Mouse (Mus musculus) kidney, postnatal 10 days (tissue): ENCODE measurements around the gene Bag5.
"Not testable (repeated sequence)": the region's sequence is repeated elsewhere in the genome, so short reads cannot be mapped to it uniquely, and the experiment has no call there.

Experiments used
- DNase-seq: peaks from one replicate; pipeline ENCODE4 v3.0.0; 2021; ENCODE audit warnings: mixed read lengths

The Bag5 gene

DNA sequence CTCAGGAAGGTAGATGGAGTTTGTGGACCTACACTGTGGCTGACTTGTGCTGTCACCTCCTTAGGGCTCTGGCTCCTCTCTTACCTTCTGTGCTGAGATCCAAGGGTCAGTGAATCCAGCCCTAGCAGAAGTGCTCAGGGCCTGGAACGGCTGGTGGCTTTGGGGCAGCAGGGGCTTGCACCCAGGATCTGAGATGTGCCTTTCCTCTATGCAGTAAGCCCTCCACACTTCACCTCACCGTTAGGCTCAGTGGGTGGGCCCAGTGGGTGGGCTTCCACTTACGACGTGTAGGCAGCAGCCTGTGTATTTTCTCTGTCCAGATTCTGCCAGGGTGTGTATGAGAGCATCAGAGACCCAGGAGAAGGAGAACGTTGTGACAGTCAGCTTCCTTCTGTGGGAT lies 19.9 kb upstream of the Bag5 start:
- no peak for DNase-seq

DNA sequence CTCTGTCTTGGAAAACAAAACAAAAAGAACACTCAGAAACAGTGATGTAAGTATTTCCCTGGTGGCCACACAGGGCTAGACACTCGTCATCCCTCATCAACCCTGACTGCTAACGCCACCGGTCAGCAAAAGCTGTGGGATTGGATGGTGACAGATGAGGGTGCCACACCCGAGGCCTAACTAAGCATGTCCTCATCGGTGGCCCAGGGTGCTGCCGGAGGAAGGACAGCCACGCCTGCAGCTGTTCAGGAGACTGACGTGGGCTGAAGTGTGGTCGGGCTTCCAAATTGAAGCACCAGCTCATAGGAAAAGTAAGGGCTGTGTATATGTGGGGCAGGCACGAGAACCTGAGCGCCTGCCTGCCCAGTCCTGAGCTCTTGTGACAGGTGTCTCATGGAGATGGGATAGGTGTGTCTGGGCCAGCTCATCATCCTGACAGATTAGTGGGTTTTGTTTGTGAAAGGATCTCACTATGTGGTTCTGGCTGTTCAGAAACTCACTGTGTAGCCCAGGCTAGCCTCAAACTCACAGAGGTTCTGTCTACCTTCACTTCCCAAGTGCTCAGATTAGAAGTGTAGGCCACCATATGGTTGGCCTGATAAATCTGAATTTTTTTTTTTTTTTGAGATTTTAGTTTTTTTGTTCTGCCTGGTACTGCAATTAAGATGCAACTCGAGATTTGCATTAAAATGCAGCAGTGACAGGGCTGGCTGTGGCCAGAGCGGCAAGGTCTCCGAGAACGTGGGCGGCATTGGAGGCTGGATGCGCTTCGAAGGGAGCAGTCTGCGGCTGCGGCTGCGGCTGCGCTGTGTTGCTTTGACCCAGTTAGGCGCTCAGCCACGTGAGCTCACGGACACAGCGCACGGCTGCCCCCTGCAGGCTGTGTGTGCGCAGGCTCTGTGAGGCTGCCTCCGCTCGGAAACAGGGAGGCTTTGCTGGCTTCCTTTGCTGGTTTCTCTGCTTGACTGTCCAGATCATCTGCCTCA lies 19.1 kb upstream of the Bag5 start:
- DNase-seq = peak; percentile 94

- no peak for DNase-seq
These were observed 14.9 kb upstream of the Bag5 start for GRCm38 (mm10) chr12:111727956-111728355.

DNA sequence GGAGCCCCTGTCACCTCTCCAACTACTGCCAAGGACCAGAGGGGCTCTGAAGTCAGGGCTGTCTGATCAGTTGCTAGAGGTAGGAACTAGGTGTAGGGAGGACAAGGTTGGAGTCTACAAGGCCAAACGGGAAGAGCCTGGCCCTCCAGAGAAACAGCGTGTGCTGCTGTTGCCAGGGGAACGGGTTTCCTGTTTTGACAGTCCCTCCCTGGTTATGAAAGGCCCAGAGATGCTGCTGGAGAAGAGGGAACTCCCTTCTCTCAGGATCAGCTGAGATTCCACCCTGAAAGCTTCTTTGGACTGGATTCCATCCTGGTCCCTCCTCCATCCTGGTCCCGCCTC lies 13.0 kb upstream of the Bag5 start:
- DNase-seq = peak; percentile 53

GRCm38 (mm10) chr12:111725338-111726121 lies 12.5 kb upstream of the Bag5 start:
- DNase-seq = no peak

- no peak for DNase-seq
These were observed 11.7 kb upstream of the Bag5 start for GRCm38 (mm10) chr12:111724638-111725337.

DNA sequence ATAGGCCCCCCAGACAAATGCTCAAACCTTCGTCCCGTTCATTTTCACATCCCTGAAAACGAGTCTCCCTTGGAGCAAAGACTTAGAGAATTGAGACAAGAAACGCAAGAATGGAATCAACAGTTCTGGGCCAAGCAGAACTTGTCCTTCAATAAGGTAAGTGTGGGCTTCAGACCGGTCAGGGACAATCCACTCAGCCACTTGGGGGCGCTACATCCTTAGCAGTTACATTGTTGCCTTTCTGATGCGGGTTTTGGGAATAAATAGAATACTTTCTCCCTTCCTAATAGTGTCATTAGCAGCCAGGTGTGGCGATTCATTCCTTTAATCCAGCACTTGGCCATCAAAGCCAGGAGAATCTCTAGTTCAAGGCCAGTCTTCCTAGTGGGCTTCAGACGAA lies 9.6 kb upstream of the Bag5 start:
- peak; percentile 75 for DNase-seq

DNA sequence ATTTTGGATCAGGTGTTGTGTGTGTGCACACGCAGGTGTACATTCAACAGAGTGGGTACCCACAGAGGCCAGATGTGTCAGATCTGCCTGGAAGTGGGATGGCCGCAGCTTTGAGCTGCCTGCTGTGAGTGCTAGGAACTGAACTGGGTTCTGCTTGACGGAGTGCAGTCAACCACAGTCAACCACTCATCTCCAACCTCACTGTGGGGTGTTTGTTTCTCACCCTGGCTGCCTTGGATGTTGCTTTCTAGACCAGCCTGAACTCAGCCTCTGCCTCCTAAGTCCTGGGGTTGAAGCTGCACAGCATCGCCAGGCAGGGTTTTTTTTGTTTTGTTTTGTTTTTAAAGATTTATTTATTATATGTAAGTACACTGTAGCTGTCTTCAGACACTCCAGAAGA lies 7.2 kb upstream of the Bag5 start:
- DNase-seq = no peak

DNA sequence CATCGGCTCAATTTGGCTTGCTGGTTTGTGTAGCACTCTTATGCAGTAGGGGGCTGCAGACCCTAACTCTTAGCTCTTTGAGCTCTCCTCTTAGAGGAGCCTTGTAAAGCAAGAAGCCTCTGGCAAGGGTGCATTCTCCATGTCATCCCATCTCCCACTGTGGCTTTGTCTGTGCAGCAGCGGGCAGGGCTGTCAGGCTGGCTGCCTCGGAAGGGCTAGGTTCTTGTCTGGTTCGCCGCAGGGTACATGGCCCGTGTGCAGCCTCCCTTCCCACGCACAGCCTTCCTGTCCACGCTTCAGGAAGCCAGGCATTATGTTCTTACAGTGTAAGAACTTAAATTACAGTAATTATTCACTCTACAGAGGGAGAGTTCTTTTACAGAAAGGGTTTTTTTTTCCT lies 5.6 kb upstream of the Bag5 start:
- no peak for DNase-seq

DNA sequence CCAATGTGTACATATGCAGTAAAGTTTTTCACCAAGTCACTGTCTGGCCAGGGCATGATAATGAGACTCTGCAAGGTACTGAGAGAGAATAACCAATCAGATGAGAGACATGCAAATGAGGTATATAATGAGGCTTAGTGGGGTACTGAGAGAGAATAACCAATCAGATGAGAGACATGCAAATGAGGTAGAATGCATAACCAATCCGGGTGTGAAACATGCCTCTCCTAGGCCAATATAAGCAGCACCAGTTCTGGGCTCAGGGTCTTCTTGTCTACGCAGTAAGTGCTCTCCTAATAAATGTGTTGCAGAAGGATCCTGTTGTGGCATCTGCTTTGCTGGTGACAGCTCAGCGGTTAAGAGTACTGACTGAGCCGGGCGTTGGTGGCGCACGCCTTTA lies 3.4 kb upstream of the Bag5 start:
- DNase-seq = no peak

- not testable (repeated sequence) for DNase-seq
These were observed 823 bp upstream of the Bag5 start for GRCm38 (mm10) chr12:111713880-111714279.

DNA sequence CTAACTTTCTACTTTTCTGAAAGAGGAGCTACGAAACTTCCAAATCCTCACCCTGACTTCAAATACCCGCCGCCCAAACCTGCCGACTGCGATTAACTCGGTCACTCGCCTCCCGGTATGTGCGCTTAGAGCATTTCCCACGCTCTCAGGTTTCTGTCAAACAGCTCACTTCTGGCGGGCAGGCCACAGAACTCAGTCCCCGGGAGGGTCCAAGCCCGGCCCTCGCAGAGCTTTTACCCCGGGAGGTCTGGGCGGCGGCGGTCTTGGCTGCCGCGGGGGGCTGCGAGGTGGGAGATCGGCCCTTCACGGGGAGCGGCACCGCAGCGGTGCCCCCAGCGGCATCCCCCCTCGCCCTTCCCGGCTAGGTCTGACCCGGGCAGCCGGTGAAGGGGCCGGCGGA lies 581 bp downstream of the Bag5 start:
- DNase-seq = peak; percentile 50

- no peak for DNase-seq
These were observed 3.0 kb downstream of the Bag5 start for GRCm38 (mm10) chr12:111710091-111710490.

DNA sequence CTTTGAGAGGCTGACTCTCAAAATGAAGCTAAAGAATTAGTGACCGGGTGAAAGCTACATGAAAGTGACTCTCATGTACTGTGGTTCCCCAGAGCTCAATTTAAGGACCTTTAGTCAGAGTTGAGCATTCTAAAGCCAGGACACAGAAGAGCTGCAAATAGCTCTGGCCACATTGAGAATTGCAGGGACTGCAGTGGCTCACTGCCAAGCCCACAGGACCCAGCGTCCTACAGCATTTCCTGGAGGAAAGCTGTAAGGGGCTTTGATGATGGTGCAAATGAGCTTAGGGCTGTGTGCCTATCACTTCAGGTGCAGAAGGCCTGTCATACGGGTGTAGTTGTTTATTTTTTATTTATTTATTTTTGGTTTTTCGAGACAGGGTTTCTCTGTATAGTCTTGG lies 4.9 kb downstream of the Bag5 start:
- peak; percentile 67 for DNase-seq

DNA sequence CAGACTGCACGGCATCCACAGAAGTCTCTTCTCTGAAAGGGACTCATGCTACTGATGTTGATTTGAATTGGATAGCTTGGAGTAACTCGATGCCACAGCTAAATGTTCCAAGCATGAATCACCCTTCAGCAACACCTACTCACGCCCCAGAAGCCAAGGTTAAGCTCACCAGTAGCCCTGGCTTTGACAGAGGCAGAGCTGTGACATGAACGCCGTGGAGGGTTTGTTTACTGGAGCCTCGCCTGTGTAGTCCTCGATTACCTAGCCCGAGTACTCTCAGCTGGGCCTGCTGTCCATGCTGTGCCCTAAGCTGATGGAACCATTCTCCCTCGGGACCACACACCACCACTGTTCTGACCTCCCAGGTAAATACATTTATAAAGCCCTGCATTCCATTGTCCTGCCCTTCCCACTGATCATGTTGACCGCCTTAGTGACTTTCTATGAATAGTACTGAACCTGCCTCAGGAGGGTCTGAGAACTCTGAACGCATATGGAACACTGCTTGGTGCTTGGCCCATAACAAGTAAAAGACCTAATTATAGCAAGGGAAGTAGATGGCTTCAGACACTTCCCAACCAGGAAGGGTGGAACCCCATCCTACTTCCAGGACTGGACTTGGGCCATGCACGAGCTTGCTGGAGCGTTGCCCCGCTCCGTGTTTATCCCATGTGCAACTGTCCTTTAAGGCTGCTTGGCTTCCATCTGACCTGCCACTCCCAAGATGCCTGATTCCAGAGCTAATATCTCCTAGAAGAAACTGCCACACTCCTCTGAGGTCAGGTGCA lies 7.7 kb downstream of the Bag5 start:
- DNase-seq = peak; percentile 81

DNA sequence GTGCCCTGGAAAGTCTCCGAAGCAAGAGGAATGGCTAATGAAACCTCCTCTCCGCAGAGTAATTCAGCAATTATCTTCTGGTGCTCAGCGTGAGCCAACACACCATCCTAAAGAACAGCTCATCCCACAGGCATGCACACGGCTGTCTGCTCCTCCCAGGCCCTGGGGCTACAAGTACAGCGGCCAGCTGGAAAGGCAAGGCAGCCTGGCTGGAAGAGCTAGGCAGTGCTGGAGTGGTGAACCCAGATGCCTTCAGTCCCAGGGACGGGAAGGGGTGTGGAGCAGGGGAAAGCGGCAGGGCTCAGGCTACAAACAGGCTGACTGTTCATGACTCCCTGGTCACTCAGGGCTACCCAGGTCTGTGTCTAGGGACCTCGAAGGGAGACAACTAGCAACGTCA lies 8.4 kb downstream of the Bag5 start:
- peak; percentile 62 for DNase-seq

GRCm38 (mm10) chr12:111703301-111703700 lies 9.8 kb downstream of the Bag5 start:
- no peak for DNase-seq

- DNase-seq = no peak
These were observed 12.1 kb downstream of the Bag5 start for GRCm38 (mm10) chr12:111700920-111701458.

DNA sequence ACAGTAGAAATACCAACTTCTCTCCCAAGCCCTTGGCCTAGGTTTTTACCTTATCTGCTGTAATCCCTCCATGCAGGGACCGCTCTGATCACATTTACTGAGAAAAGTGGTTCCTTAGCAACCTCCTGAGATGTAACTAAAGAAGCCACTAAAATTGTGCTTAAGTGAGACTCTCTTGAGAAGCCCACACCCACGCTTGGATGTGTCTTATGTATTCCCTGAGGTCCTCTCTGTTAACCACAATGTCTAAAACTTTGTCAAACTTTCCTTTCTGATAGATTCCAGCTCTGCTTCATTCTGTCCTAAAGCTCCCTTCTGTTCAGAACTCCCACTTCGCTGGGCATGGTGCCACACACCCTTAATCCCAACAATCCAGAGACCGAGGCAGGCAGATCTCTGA lies 13.5 kb downstream of the Bag5 start:
- no peak for DNase-seq

DNA sequence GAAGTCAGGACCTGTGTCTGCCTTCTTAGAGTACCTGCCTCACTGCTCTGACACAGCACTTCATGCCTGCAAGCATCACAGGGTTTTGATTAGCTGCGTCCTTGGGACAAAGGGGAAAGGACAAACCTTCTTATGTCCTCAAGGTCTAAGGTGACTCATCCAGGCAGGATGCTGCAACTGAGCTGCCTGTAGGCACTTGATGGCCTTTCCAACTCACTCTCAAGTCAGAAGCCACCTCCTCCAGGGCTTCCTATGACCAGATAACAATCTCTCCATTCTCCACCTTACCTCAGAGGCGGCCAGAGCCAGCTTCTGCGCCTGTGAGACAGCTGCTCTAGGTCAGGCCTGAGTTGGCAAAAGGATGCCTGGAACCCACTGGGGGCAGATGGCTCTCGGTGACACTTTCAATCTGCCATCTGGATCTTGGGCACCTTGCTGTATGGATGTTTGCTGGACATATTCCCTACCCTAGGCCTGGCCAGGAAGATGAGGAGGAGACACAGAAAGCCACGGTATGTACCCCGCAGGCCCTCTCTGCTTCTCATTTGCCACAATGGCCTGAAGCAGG lies 14.6 kb downstream of the Bag5 start:
- no peak for DNase-seq

GRCm38 (mm10) chr12:111697708-111698107 lies 15.3 kb downstream of the Bag5 start:
- DNase-seq = no peak

DNA sequence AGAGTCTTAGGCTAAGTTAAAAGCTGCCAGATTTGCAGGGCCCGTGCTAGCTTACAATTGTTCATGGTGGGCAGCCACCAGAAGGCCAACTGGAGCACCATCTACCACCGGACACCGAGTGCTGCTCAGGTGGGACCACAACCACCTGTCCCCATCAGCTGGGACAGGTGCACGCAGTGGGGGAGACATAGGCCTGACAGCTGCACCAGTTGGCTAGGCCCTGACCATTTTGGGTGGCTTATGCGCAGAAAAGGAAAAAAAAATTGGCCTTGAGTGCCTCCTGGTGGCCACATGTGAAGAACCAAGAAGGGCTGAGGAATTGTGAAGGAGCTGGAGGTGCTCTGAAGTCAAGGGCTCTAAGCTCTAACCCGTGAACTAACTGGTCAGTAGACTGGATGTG lies 16.8 kb downstream of the Bag5 start:
- peak; percentile 84 for DNase-seq
